Mouse (Mus musculus): ENCODE results near the gene Gjb2. TPM values are rescaled to one million over a fixed set of nuclear protein-coding genes. Genes with fewer than 3 reads are reported as not detected.
A peak's percentile ranks its signal among the peaks of the same experiment; 100 is the strongest.

Gene Gjb2
- polyA plus RNA-seq, 2 experiments = 39.1 to 102 TPM

- H3K36me3 ChIP-seq (ENCODE audit: control insufficient read depth, insufficient read depth, low read length) = no peaks in the 10 kb centered on the region
- H3K27me3 ChIP-seq (ENCODE audit: control insufficient read depth, insufficient read depth, low read length) = no peaks in the 10 kb centered on the region
- H3K9ac ChIP-seq (ENCODE audit: low read depth, low read length, severe bottlenecking) = no peak overlapping the region
These were observed 17.8 kb upstream of the Gjb2 start for GRCm38 (mm10) chr14:57122295-57122694.

DNA sequence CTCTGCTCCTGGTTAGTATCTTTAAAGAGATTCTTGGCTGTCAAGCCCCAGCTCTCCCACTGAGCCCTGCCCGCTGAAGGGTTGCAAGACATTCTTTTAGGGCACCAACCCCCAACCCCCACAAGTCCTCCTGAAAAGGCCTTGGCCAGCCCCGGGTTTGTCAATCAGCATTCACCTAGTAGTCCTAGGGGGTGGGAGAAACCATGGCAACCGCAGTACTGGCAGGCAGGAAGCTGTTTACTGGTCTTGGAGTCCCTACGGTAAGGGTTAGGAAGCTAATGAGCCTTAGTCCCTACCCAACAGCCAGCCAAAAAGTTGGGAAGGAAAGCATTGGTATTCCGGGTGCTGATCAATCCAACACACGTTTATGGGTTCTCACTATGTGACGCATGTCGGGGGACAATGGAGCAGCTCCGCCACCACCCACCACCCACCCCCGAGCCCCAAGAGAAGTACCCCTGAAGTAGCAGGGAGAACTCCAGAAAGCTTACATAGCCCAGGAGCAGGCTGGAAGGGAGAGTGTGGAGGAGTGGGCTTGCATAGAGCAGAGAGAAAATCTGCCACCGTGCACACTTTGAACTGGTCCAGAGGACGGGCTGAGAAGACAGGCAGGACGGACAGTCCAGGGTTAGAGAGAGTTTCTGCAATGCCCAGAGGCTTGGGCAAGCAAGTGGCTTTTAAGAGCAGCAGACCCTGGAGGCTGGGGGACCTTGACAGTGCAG is 11.5 kb upstream of the Gjb2 start, which contains the start of gene Gm4491:
Gene Gm4491 (minus strand): TSS at position 61 of the 722 bp plus-strand sequence.
- DNase-seq (ENCODE audit: low spot score) = peak; percentile 28
- no peak within 1 kb of the TSS for H3K4me3 ChIP-seq (replicated peaks; ENCODE audit: low read length)
- H3K9me3 ChIP-seq (ENCODE audit: control insufficient read depth, low read length) = no peaks in the 10 kb centered on the region
- H3K36me3 ChIP-seq (ENCODE audit: control insufficient read depth, insufficient read depth, low read length) = no peaks in the 10 kb centered on the region
- ATAC-seq (ENCODE audit: low FRiP score, low read depth) = peak; percentile 53
- H3K27me3 ChIP-seq (ENCODE audit: control insufficient read depth, insufficient read depth, low read length) = no peaks in the 10 kb centered on the region
- peaks cover 8% of the 10 kb centered on the region for H3K4me1 ChIP-seq (ENCODE audit: control insufficient read depth, insufficient read depth, low read length)
- 12% methylated on average over 13 of the region's 13 CpGs for WGBS
- H3K27ac ChIP-seq (replicated peaks; ENCODE audit: low read depth, low read length) = no peak within 1 kb of the TSS
- no peak within 1 kb of the TSS for H3K9ac ChIP-seq (ENCODE audit: low read depth, low read length, severe bottlenecking)
- H3K4me2 ChIP-seq (replicated peaks; ENCODE audit: low read depth, low read length, severe bottlenecking) = no peak within 1 kb of the TSS
- TF ChIP-seq POLR2A (IDR thresholded peaks at IDR 0.05; ENCODE audit: borderline replicate concordance, extremely low read depth, insufficient read depth, insufficient read length) = no peak

More at GRCm38 (mm10) chr14:57122295-57122694, 17.8 kb upstream of the Gjb2 start:
- Histone ChIP-seq H3K27ac (replicated peaks; ENCODE audit: low read depth, low read length) (no peak overlapping the region), H3K4me2 (replicated peaks; ENCODE audit: low read depth, low read length, severe bottlenecking) (no peak overlapping the region), H3K4me1 (ENCODE audit: control insufficient read depth, insufficient read depth, low read length) (0 out of 2 replicates have a peak, but pooled peaks cover 4% of the 10 kb centered on the region), H3K4me3 (replicated peaks; ENCODE audit: low read length) (no peak overlapping the region), H3K9me3 (ENCODE audit: control insufficient read depth, low read length) (no peaks in the 10 kb centered on the region)
- DNase-seq (ENCODE audit: low spot score) (no peak), ATAC-seq (ENCODE audit: low FRiP score, low read depth) (no peak)
- 85% methylated on average over 7 of the region's 7 CpGs for WGBS
- no peak for TF ChIP-seq POLR2A (IDR thresholded peaks at IDR 0.05; ENCODE audit: borderline replicate concordance, extremely low read depth, insufficient read depth, insufficient read length)

GRCm38 (mm10) chr14:57109194-57109593 is 4.7 kb upstream of the Gjb2 start:
- no peak for ATAC-seq (ENCODE audit: low FRiP score, low read depth)
- Histone ChIP-seq H3K4me2 (replicated peaks; ENCODE audit: low read depth, low read length, severe bottlenecking) (no peak overlapping the region), H3K9ac (ENCODE audit: low read depth, low read length, severe bottlenecking) (no peak overlapping the region), H3K9me3 (ENCODE audit: control insufficient read depth, low read length) (no peaks in the 10 kb centered on the region), H3K4me3 (replicated peaks; ENCODE audit: low read length) (no peak overlapping the region), H3K36me3 (ENCODE audit: control insufficient read depth, insufficient read depth, low read length) (no peaks in the 10 kb centered on the region), H3K4me1 (ENCODE audit: control insufficient read depth, insufficient read depth, low read length) (no peaks in the 10 kb centered on the region), H3K27ac (replicated peaks; ENCODE audit: low read depth, low read length) (no peak overlapping the region), H3K27me3 (ENCODE audit: control insufficient read depth, insufficient read depth, low read length) (peaks cover 34% of the 10 kb centered on the region)
- WGBS = 7% methylated on average over 4 of the region's 4 CpGs
- TF ChIP-seq POLR2A (IDR thresholded peaks at IDR 0.05; ENCODE audit: borderline replicate concordance, extremely low read depth, insufficient read depth, insufficient read length) = no peak
- peak; percentile 72 for DNase-seq (ENCODE audit: low spot score)

GRCm38 (mm10) chr14:57107916-57108315 is 3.4 kb upstream of the Gjb2 start:
- Histone ChIP-seq H3K27me3 (ENCODE audit: control insufficient read depth, insufficient read depth, low read length) (peaks cover 45% of the 10 kb centered on the region), H3K4me3 (replicated peaks; ENCODE audit: low read length) (no peak overlapping the region), H3K36me3 (ENCODE audit: control insufficient read depth, insufficient read depth, low read length) (no peaks in the 10 kb centered on the region), H3K9ac (ENCODE audit: low read depth, low read length, severe bottlenecking) (no peak overlapping the region), H3K9me3 (ENCODE audit: control insufficient read depth, low read length) (no peaks in the 10 kb centered on the region), H3K4me1 (ENCODE audit: control insufficient read depth, insufficient read depth, low read length) (0 out of 2 replicates have a peak, but pooled peaks cover 3% of the 10 kb centered on the region), H3K4me2 (replicated peaks; ENCODE audit: low read depth, low read length, severe bottlenecking) (no peak overlapping the region), H3K27ac (replicated peaks; ENCODE audit: low read depth, low read length) (no peak overlapping the region)
- 65% methylated on average over 5 of the region's 5 CpGs for WGBS
- DNase-seq (ENCODE audit: low spot score) = no peak
- TF ChIP-seq POLR2A (IDR thresholded peaks at IDR 0.05; ENCODE audit: borderline replicate concordance, extremely low read depth, insufficient read depth, insufficient read length) = no peak
- no peak for ATAC-seq (ENCODE audit: low FRiP score, low read depth)

- Histone ChIP-seq H3K4me2 (replicated peaks; ENCODE audit: low read depth, low read length, severe bottlenecking) (no peak overlapping the region), H3K27ac (replicated peaks; ENCODE audit: low read depth, low read length) (no peak overlapping the region), H3K9me3 (ENCODE audit: control insufficient read depth, low read length) (no peaks in the 10 kb centered on the region), H3K27me3 (ENCODE audit: control insufficient read depth, insufficient read depth, low read length) (peaks cover 52% of the 10 kb centered on the region), H3K4me3 (replicated peaks; ENCODE audit: low read length) (no peak overlapping the region), H3K9ac (ENCODE audit: low read depth, low read length, severe bottlenecking) (no peak overlapping the region), H3K4me1 (ENCODE audit: control insufficient read depth, insufficient read depth, low read length) (0 out of 2 replicates have a peak, but pooled peaks cover 3% of the 10 kb centered on the region), H3K36me3 (ENCODE audit: control insufficient read depth, insufficient read depth, low read length) (no peaks in the 10 kb centered on the region)
- no peak for TF ChIP-seq POLR2A (IDR thresholded peaks at IDR 0.05; ENCODE audit: borderline replicate concordance, extremely low read depth, insufficient read depth, insufficient read length)
- 70% methylated on average over 8 of the region's 8 CpGs for WGBS
- DNase-seq (ENCODE audit: low spot score) = no peak
- ATAC-seq (ENCODE audit: low FRiP score, low read depth) = no peak
These were observed 2.6 kb upstream of the Gjb2 start for GRCm38 (mm10) chr14:57107091-57107490.

All from limb, embryonic 14.5 days (tissue).